Mouse (Mus musculus) kidney, adult 2 months (tissue): Measurements from ENCODE around the gene Olfr1423. TPM values are rescaled to one million over a fixed set of nuclear protein-coding genes. Genes with fewer than 3 reads are reported as not detected.

Source experiments
- DNase-seq: peaks from one replicate; pipeline ENCODE4 v3.0.0; 2021
- H3K27ac ChIP-seq: fragments of 200-500 bp; 2 replicates; pipeline ENCODE4 v1.5.1; 2012; ENCODE audit warnings: low read depth, low read length, control low read depth, inconsistent platforms; ENCODE audit not compliant: insufficient read depth
- H3K27me3 ChIP-seq: fragments of 200-500 bp; replicated peaks from 2 replicates; pipeline ENCODE4 v1.6.1; 2012; ENCODE audit warnings: mild to moderate bottlenecking, moderate library complexity, low read length, inconsistent platforms; ENCODE audit not compliant: control insufficient read depth, insufficient read depth
- H3K36me3 ChIP-seq: fragments of 200-500 bp; 2 replicates; pipeline ENCODE4 v1.6.1; 2012; ENCODE audit warnings: mild to moderate bottlenecking, moderate library complexity, low read length, inconsistent platforms; ENCODE audit not compliant: control insufficient read depth, insufficient read depth
- H3K4me1 ChIP-seq: fragments of 200-500 bp; 2 replicates; pipeline ENCODE4 v1.6.1; 2011; ENCODE audit warnings: low read length; ENCODE audit not compliant: control insufficient read depth, insufficient read depth
- H3K4me3 ChIP-seq: fragments of 200-500 bp; 2 replicates; pipeline ENCODE4 v1.5.1; 2011; ENCODE audit warnings: mild to moderate bottlenecking, low read depth, low read length, control low read depth; ENCODE audit not compliant: insufficient read depth
- CTCF ChIP-seq: fragments of 200-500 bp; conservative IDR thresholded peaks from 2 replicates; pipeline ENCODE4 v1.5.1; 2011; ENCODE audit warnings: low read depth, mild to moderate bottlenecking, control low read depth, low read length, moderate library complexity, mixed read lengths; ENCODE audit not compliant: insufficient read depth, insufficient read length
- POLR2A ChIP-seq: fragments of 200-500 bp; IDR thresholded peaks from one replicate; pipeline ENCODE4 v1.6.1; 2011; ENCODE audit warnings: low read depth, low read length, control low read depth
- WGBS: fragments of 180-500 bp; shearing (Covaris S2); methylation state at CpG from one replicate; pipeline ENCODE4 v1.1.7; 2018; 5-methylcytosine and 5-hydroxymethylcytosine counted together
- polyA plus RNA-seq: library from polyadenylated mRNA; depleted of rRNA; stranded (reverse); fragments of >200 nt; gene quantifications from 2 replicates; pipeline ENCODE4 v1.2.3, GENCODE M21; 2012

Gene Olfr1423
- polyA plus RNA-seq, 1 experiment: not detected

- TF ChIP-seq POLR2A: no peak
- TF ChIP-seq CTCF: no peak
- 4% methylated on average over 26 of the region's 26 CpGs for WGBS
- DNase-seq: peak; percentile 86
- Histone ChIP-seq H3K27ac (no peak overlapping the region; the same call in 1 of the 2 replicates), H3K27me3 (no peaks in the 10 kb centered on the region), H3K4me3 (peak overlapping the region; percentile 78), H3K36me3 (no peaks in the 10 kb centered on the region), H3K4me1 (no peaks in the 10 kb centered on the region)
Observed at GRCm38 (mm10) chr19:12010916-12011559, 30.1 kb downstream of the Olfr1423 start.

DNA sequence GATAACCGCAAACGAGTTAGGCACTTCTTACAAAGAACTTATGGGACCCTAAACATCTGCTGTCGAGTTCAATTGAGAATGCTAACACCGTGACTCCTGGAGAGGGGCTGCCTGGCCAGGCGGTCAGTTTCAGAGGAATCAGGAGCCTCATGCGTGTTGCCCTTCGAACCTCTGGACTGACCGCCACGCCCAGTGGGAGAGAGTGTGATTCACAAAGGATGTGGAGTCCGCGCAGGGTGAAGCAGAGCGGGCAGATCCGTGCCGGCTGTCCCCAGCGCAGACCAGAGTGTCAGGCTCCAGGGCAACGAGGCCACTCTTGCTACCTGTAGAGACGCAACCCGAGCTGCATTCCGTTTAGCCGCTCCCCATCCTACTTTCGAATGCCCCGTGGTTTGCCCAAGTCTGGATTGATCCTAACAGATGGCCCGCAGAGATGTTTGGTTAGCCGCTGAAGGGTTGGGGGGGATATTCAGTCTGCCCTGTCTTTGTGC is 30.8 kb downstream of the Olfr1423 start:
- WGBS: 3% methylated on average over 24 of the region's 24 CpGs
- peak; percentile 88 for DNase-seq

DNA sequence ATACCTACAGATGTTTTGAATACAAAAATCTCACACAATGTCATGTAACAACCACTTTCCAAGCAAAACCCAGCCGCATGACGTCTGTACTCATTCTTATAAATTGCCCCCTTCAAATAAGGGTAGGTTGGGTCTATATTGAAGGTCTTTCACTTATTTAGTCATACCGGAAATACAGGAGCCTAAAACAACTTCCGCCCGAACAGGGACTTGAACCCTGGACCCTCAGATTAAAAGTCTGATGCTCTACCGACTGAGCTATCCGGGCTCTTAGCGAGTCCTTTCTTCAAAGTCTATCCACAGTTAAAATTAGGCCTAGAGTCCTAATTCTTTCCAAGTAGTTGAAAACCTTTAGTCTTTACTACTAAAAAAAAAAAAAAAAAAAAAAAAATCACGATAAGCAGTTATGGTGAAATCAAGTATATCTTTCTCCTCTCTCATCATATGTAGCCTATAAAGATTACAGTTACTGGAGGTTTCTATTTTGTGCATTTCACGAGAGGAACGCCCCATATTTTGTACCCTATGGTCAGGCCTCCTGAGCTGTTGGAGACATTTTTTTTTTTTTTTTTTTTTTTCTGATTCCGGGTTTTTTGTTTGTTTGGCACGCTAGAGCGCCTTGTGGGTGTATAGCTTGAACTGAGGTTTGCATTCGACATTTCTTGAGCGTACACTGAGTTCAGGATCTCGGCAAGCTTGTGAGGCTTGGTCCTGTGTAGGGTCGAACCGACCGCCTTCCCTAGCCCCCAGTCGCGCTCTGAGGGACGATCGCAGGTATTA is 31.4 kb downstream of the Olfr1423 start:
- WGBS: 17% methylated on average over 24 of the region's 24 CpGs
- Histone ChIP-seq H3K27ac (peak overlapping the region; percentile 75; the same call in 1 of the 2 replicates), H3K27me3 (no peaks in the 10 kb centered on the region), H3K4me1 (peaks cover 1% of the 10 kb centered on the region; the same call in 1 of the 2 replicates), H3K4me3 (peak overlapping the region; percentile 78), H3K36me3 (no peaks in the 10 kb centered on the region)
- TF ChIP-seq POLR2A (no peak), CTCF (no peak)
- DNase-seq: peak; percentile 85

More for the DNA sequence above, 30.8 kb downstream of the Olfr1423 start:
- Histone ChIP-seq H3K36me3 (no peaks in the 10 kb centered on the region), H3K27ac (peak overlapping the region; percentile 75; the same call in 1 of the 2 replicates), H3K4me3 (peak overlapping the region; percentile 78), H3K27me3 (no peaks in the 10 kb centered on the region), H3K4me1 (no peaks in the 10 kb centered on the region)
- TF ChIP-seq POLR2A (peak; percentile 24), CTCF (no peak)

DNA sequence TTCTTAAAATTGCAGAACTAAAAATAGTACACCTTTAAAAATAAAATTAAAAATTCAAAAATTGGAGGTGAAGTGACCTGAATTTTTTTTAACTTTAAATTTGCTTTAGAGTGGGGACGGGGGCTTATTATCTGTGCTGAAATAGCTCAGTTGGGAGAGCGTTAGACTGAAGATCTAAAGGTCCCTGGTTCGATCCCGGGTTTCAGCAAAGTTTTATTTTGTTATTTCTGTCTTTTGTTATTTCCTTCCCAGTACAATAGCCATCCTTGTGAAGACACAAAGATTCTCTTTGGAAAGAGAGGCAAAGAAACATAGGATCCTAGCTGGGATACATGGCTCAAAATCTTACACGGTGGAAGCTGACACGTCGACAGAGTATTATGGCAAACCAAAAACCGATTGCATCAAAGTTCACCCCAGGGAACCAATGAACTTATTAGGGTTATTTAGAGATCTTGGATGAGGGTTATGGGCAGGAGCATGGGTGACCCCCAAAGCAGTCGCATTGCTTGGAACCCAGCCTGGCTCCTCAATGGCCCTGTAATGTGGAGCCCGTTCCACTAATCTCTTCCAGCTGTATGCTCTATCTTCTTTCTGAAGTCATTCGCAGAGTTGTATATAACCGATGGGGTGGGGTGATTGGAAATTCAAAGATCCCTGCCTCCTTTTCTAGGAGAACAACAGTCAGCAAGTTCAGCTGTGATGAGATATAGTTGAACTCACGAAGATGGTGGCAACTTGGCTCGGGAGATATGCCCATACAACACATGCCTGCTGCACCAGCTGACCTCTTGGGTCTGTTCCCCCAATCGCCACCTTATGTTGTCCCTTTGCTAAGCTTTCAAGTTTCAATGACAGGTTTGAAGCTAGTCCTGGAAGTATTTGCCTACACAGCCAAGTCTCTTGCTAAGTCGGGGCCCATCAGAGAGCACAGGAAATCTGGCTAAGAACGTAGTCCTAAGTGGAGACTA is 32.4 kb downstream of the Olfr1423 start:
- H3K27me3 ChIP-seq: no peaks in the 10 kb centered on the region
- 63% methylated on average over 17 of the region's 17 CpGs for WGBS
- no peak overlapping the region for H3K4me3 ChIP-seq
- TF ChIP-seq CTCF (no peak), POLR2A (no peak)
- peaks cover 4% of the 10 kb centered on the region; the same call in 1 of the 2 replicates for H3K4me1 ChIP-seq
- DNase-seq: no peak
- H3K27ac ChIP-seq: no peak overlapping the region
- no peaks in the 10 kb centered on the region for H3K36me3 ChIP-seq

DNA sequence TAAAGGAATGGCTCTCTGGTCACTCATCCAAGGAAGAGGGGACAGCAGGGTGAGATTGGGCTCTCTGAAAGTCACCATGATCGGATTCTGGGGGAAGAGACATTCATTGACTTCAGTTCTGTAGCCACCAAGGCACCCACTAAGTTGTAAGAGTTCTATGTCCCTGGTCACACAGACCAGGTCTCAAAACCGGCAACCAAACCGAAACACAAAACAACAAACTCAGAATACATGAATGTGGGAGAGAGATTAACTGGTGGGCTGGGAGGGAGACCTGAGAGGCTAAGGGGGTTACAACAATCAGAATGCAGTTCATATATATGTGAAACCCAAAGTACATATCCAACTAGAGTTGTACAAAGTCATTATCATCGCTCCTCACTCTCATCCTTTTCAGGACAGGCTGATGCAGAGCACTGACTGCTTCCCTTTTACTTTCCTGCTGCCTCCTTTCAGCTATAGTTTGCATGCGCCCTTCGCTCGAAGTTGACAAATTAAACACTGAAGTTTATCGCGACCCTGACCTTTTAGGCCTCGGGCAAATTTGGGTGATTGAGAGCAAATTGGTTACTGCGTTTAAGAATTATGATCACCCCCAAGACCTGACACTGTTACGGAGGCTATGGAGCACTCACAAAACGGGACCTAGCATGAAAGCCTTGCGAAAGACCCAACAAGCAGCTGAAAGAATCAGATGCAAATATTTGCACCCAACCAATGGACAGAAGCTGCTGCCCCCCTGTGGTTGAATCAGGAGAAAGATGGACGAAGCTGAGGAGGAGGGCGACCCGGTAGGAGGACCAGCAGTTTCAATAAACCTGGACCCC is 33.8 kb downstream of the Olfr1423 start:
- Histone ChIP-seq H3K4me1 (peaks cover 4% of the 10 kb centered on the region; the same call in 1 of the 2 replicates), H3K4me3 (no peak overlapping the region), H3K27me3 (no peaks in the 10 kb centered on the region), H3K36me3 (no peaks in the 10 kb centered on the region), H3K27ac (no peak overlapping the region)
- TF ChIP-seq POLR2A (no peak), CTCF (peak; percentile 57)
- DNase-seq: peak; percentile 49
- 37% methylated on average over 17 of the region's 17 CpGs for WGBS

DNA sequence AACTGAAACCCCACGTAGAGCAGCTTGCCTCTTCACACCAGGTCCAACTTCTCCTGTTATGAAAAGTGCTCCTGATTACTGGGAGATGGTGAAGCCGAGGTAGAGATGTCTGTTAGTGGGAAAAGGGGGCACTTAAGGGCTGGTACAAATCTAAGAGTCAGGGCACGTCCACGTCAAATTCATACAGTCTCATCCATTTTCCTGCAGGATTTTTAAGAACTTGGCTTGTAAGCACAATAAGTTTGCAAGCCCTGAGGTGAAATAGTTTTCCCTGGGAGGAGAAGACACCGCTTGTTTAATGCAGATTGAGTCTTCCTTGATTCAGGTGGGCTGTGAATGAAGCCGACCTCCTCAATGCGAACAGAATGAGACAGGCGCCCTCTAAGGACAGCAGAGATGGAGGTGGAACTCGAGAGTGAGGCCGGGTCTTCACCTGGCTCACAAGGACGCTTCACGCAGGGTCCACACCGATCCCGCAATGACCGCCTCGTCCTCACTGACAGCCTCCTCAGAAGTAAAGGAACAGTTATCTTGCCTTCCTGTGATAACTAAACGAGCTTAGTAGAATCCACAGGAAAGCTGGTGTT is 34.7 kb downstream of the Olfr1423 start:
- peaks cover 4% of the 10 kb centered on the region; the same call in 1 of the 2 replicates for H3K4me1 ChIP-seq
- H3K27ac ChIP-seq: no peak overlapping the region
- no peaks in the 10 kb centered on the region for H3K27me3 ChIP-seq
- H3K4me3 ChIP-seq: peak overlapping the region; percentile 52
- no peaks in the 10 kb centered on the region for H3K36me3 ChIP-seq
- no peak for DNase-seq
- 35% methylated on average over 17 of the region's 17 CpGs for WGBS
- no peak for TF ChIP-seq POLR2A
- TF ChIP-seq CTCF: no peak
